Mouse (Mus musculus) forebrain, embryonic 11.5 days (tissue): ENCODE measurements around the gene Sell. TPM values are rescaled to one million over a fixed set of nuclear protein-coding genes. Genes with fewer than 3 reads are reported as not detected.

Source experiments
- ATAC-seq: fragments of 200-750 bp; cut with Nextera tagmentation; replicated peaks from 2 replicates; pipeline ENCODE4 v1.8.0; 2017; ENCODE audit warnings: moderate TSS enrichment; ENCODE audit not compliant: low FRiP score
- DNase-seq: peaks from one replicate; pipeline ENCODE4 v3.0.0-alpha.2; 2017; ENCODE audit warnings: low spot score
- H3K27ac ChIP-seq: fragments of 300-500 bp; sonication (generic); 2 replicates; pipeline ENCODE4 v1.5.1; 2014; ENCODE audit warnings: low read depth, low read length
- H3K27me3 ChIP-seq: fragments of 300-500 bp; sonication (generic); 2 replicates; pipeline ENCODE4 v1.6.1; 2014; ENCODE audit warnings: mild to moderate bottlenecking, low read length, mixed read lengths; ENCODE audit not compliant: control insufficient read depth, insufficient read depth
- H3K36me3 ChIP-seq: fragments of 300-500 bp; sonication (generic); 2 replicates; pipeline ENCODE4 v1.6.1; 2014; ENCODE audit warnings: mild to moderate bottlenecking, low read length, moderate library complexity, mixed read lengths; ENCODE audit not compliant: control insufficient read depth, insufficient read depth
- H3K4me1 ChIP-seq: fragments of 300-500 bp; sonication (generic); replicated peaks from 2 replicates; pipeline ENCODE4 v1.6.1; 2014; ENCODE audit warnings: low read length, mixed read lengths; ENCODE audit not compliant: control insufficient read depth, insufficient read depth
- H3K4me2 ChIP-seq: fragments of 300-500 bp; sonication (generic); 2 replicates; pipeline ENCODE4 v1.6.1; 2014; ENCODE audit warnings: low read depth, mild to moderate bottlenecking, low read length, moderate library complexity, mixed read lengths; ENCODE audit not compliant: severe bottlenecking
- H3K4me3 ChIP-seq: fragments of 300-500 bp; sonication (generic); 2 replicates; pipeline ENCODE4 v1.5.1; 2014; ENCODE audit warnings: low read depth, low read length
- H3K9ac ChIP-seq: fragments of 300-500 bp; sonication (generic); 2 replicates; pipeline ENCODE4 v1.6.1; 2014; ENCODE audit warnings: low read length
- H3K9me3 ChIP-seq: fragments of 300-500 bp; sonication (generic); 2 replicates; pipeline ENCODE4 v1.6.1; 2016; ENCODE audit warnings: low read length, mixed read lengths; ENCODE audit not compliant: control insufficient read depth
- WGBS: fragments of 180-500 bp; shearing (Covaris S2); extraction: QIAGEN DNeasy Blood & Tissue Kit; methylation state at CpG from one replicate; pipeline ENCODE4 v1.1.7; 2014; 5-methylcytosine and 5-hydroxymethylcytosine counted together
- polyA plus RNA-seq: library from polyadenylated mRNA; unstranded; fragments of >200 nt; fragmentation: Nextera tagmentation; extraction: Ambion mirVana; gene quantifications from 2 replicates; pipeline ENCODE4 v1.2.1, GENCODE M21; 2014

The Sell gene
- polyA plus RNA-seq, 1 experiment from 2014 or later, result not detected

- Histone ChIP-seq H3K27me3 (no peaks in the 10 kb centered on the region), H3K4me2 (no peak overlapping the region), H3K27ac (no peak overlapping the region), H3K9me3 (no peaks in the 10 kb centered on the region), H3K4me1 (no peaks in the 10 kb centered on the region), H3K36me3 (no peaks in the 10 kb centered on the region), H3K4me3 (no peak overlapping the region), H3K9ac (no peak overlapping the region)
- 69% methylated on average over 3 of the region's 3 CpGs for WGBS
- ATAC-seq, result no peak
- DNase-seq, result no peak
Observed at GRCm38 (mm10) chr1:164123836-164124235, 62.1 kb downstream of the Sell start.

DNA sequence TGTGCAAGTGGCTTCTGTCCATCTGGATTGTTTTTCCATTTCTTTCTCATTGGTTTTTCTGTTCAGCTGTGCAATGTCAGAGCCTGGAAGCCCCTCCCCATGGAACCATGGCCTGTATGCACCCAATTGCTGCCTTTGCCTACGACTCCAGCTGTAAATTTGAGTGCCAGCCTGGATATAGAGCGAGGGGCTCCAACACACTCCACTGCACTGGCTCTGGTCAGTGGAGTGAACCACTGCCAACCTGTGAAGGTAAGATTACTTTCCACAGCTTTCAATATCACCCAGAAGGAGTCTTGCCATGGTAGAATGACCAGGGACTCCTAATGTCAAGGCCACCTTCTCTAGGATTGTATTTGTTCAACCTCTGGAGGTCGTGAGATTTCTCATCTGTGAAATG, 68.2 kb downstream of the Sell start:
- H3K36me3 ChIP-seq, result no peaks in the 10 kb centered on the region
- ATAC-seq (no peak), DNase-seq (no peak)
- no peak overlapping the region for H3K9ac ChIP-seq
- no peaks in the 10 kb centered on the region for H3K9me3 ChIP-seq
- no peaks in the 10 kb centered on the region for H3K27me3 ChIP-seq
- H3K4me1 ChIP-seq, result no peaks in the 10 kb centered on the region
- H3K4me3 ChIP-seq, result no peak overlapping the region
- H3K4me2 ChIP-seq, result no peak overlapping the region
- 72% methylated on average over 3 of the region's 3 CpGs for WGBS
- no peak overlapping the region for H3K27ac ChIP-seq

DNA sequence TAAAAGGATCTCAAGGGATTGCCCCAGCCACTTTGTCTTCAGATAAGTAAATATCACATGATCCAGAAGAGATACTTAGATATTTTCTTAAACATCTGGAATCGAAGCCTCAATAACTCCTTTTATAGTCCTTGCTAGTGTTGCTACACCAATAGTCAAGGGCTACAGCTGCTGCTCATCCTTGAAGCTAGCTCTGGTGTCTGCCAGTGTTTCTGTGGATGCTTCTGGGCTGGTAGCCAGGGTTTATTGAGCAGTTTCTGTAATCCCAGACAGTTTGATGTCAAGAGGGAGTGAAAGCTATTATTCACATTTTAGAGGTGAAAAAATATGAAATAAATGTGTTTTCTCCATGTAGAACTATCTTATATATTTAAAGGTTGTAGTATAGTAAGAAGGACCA, 70.8 kb downstream of the Sell start:
- H3K4me1 ChIP-seq, result no peaks in the 10 kb centered on the region
- no peaks in the 10 kb centered on the region for H3K27me3 ChIP-seq
- no peak overlapping the region for H3K4me3 ChIP-seq
- no peak overlapping the region for H3K4me2 ChIP-seq
- WGBS, result 80% methylated on average over 1 of the region's 1 CpGs
- H3K9ac ChIP-seq, result no peak overlapping the region
- no peak overlapping the region for H3K27ac ChIP-seq
- DNase-seq (no peak), ATAC-seq (no peak)
- H3K9me3 ChIP-seq, result no peaks in the 10 kb centered on the region
- H3K36me3 ChIP-seq, result no peaks in the 10 kb centered on the region

Other genes with a start within 250 kb of the Sell start
- 20.1 and 21.3 TPM in 2 replicates for gene Scyl3, start 132.9 kb upstream of the Sell start, polyA plus RNA-seq
- 38.4 and 41.2 TPM in 2 replicates for gene BC055324, start 67.2 kb upstream of the Sell start, polyA plus RNA-seq
- gene Mettl18, start 67.1 kb upstream of the Sell start, polyA plus RNA-seq, result 9.6 and 12.1 TPM in 2 replicates
- not detected in 2 replicates for gene Sele, start 13.7 kb upstream of the Sell start, polyA plus RNA-seq
- not detected in 2 replicates for gene Selp, start 53.3 kb downstream of the Sell start, polyA plus RNA-seq
- 0.19 and 0.43 TPM in 2 replicates for gene F5, start 89.9 kb downstream of the Sell start, polyA plus RNA-seq
- gene Slc19a2, start 187.1 kb downstream of the Sell start, polyA plus RNA-seq, result 13.2 and 14.4 TPM in 2 replicates
- gene Ccdc181, start 213.6 kb downstream of the Sell start, polyA plus RNA-seq, result 18.4 and 18.5 TPM in 2 replicates
- 34.7 and 40.5 TPM in 2 replicates for gene Nme7, start 242.1 kb downstream of the Sell start, polyA plus RNA-seq
- gene Blzf1, start 245.5 kb downstream of the Sell start, polyA plus RNA-seq, result 24.4 and 26.9 TPM in 2 replicates